Mouse (Mus musculus) hindbrain, embryonic 10.5 days (tissue): ENCODE measurements around the gene Pamr1. TPM values are rescaled to one million over a fixed set of nuclear protein-coding genes. Genes with fewer than 3 reads are reported as not detected.
A peak's percentile ranks its signal among the peaks of the same experiment; 100 is the strongest.

Experiments
- DNase-seq: peaks from one replicate; pipeline ENCODE4 v3.0.0-alpha.2; 2017; ENCODE audit warnings: low spot score
- H3K27ac ChIP-seq: fragments of 300-500 bp; sonication (generic); 2 replicates; pipeline ENCODE4 v1.5.1; 2016; ENCODE audit warnings: mild to moderate bottlenecking, moderate library complexity
- H3K27me3 ChIP-seq: fragments of 300-500 bp; sonication (generic); 2 replicates; pipeline ENCODE4 v1.6.1; 2016; ENCODE audit warnings: mild to moderate bottlenecking; ENCODE audit not compliant: poor library complexity, insufficient read depth, severe bottlenecking
- H3K36me3 ChIP-seq: fragments of 300-500 bp; sonication (generic); 2 replicates; pipeline ENCODE4 v1.6.1; 2016; ENCODE audit warnings: mild to moderate bottlenecking, moderate library complexity
- H3K4me1 ChIP-seq: fragments of 300-500 bp; sonication (generic); replicated peaks from 2 replicates; pipeline ENCODE4 v1.6.1; 2016; ENCODE audit warnings: mild to moderate bottlenecking
- H3K4me3 ChIP-seq: fragments of 300-500 bp; sonication (generic); 2 replicates; pipeline ENCODE4 v1.5.1; 2016; ENCODE audit warnings: mild to moderate bottlenecking, moderate library complexity
- H3K9me3 ChIP-seq: fragments of 300-500 bp; sonication (generic); 2 replicates; pipeline ENCODE4 v1.6.1; 2016; ENCODE audit warnings: mild to moderate bottlenecking, moderate library complexity
- WGBS: fragments of 180-500 bp; shearing (Covaris S2); methylation state at CpG from one replicate; pipeline ENCODE4 v1.1.7; 2016; 5-methylcytosine and 5-hydroxymethylcytosine counted together
- polyA plus RNA-seq: library from polyadenylated mRNA; unstranded; fragments of >200 nt; fragmentation: Nextera tagmentation; extraction: Ambion mirVana; gene quantifications from 2 replicates; pipeline ENCODE4 v1.2.1, GENCODE M21; 2016

Gene Pamr1
- polyA plus RNA-seq, 1 experiment from 2014 or later = 0.68 TPM

GRCm38 (mm10) chr2:102552095-102552537 lies 2.3 kb downstream of the Pamr1 start:
- Histone ChIP-seq H3K27ac (no peak overlapping the region), H3K4me3 (no peak overlapping the region), H3K9me3 (no peaks in the 10 kb centered on the region), H3K4me1 (peaks cover 21% of the 10 kb centered on the region), H3K36me3 (no peaks in the 10 kb centered on the region), H3K27me3 (peaks cover 35% of the 10 kb centered on the region)
- DNase-seq = no peak
- WGBS = 58% methylated on average over 5 of the region's 5 CpGs

- Histone ChIP-seq H3K9me3 (no peaks in the 10 kb centered on the region), H3K27me3 (no peaks in the 10 kb centered on the region), H3K27ac (no peak overlapping the region), H3K4me1 (no peaks in the 10 kb centered on the region), H3K36me3 (no peaks in the 10 kb centered on the region), H3K4me3 (no peak overlapping the region)
- 81% methylated on average over 4 of the region's 4 CpGs for WGBS
- no peak for DNase-seq
Measured at GRCm38 (mm10) chr2:102557085-102557484, 7.3 kb downstream of the Pamr1 start.

- Histone ChIP-seq H3K4me1 (no peaks in the 10 kb centered on the region), H3K27me3 (no peaks in the 10 kb centered on the region), H3K36me3 (no peaks in the 10 kb centered on the region), H3K4me3 (no peak overlapping the region), H3K9me3 (no peaks in the 10 kb centered on the region), H3K27ac (no peak overlapping the region)
- WGBS = 77% methylated on average over 12 of the region's 12 CpGs
- no peak for DNase-seq
Measured at GRCm38 (mm10) chr2:102558965-102559364, 9.2 kb downstream of the Pamr1 start.

GRCm38 (mm10) chr2:102563848-102564247 lies 14.0 kb downstream of the Pamr1 start:
- DNase-seq = no peak
- no peak overlapping the region for H3K4me3 ChIP-seq
- H3K4me1 ChIP-seq = no peaks in the 10 kb centered on the region
- no peaks in the 10 kb centered on the region for H3K9me3 ChIP-seq
- no peaks in the 10 kb centered on the region for H3K27me3 ChIP-seq
- no peak overlapping the region for H3K27ac ChIP-seq
- H3K36me3 ChIP-seq = no peaks in the 10 kb centered on the region
- WGBS = 76% methylated on average over 1 of the region's 1 CpGs

- H3K9me3 ChIP-seq = no peaks in the 10 kb centered on the region
- no peak overlapping the region for H3K4me3 ChIP-seq
- peaks cover 4% of the 10 kb centered on the region; the same call in 1 of the 2 replicates for H3K4me1 ChIP-seq
- no peaks in the 10 kb centered on the region for H3K36me3 ChIP-seq
- no peaks in the 10 kb centered on the region for H3K27me3 ChIP-seq
- WGBS = 86% methylated on average over 4 of the region's 4 CpGs
- H3K27ac ChIP-seq = no peak overlapping the region
- no peak for DNase-seq
Measured at GRCm38 (mm10) chr2:102579248-102579647, 29.4 kb downstream of the Pamr1 start.

- peak; percentile 45 for DNase-seq
- WGBS = 40% methylated on average over 2 of the region's 2 CpGs
Measured at GRCm38 (mm10) chr2:102589977-102590376, 40.2 kb downstream of the Pamr1 start.

GRCm38 (mm10) chr2:102594535-102594934 lies 44.7 kb downstream of the Pamr1 start:
- Histone ChIP-seq H3K27ac (no peak overlapping the region), H3K27me3 (0 out of 2 replicates have a peak, but pooled peaks cover 4% of the 10 kb centered on the region), H3K4me1 (peaks cover 8% of the 10 kb centered on the region), H3K4me3 (no peak overlapping the region), H3K36me3 (no peaks in the 10 kb centered on the region), H3K9me3 (no peaks in the 10 kb centered on the region)
- WGBS = 78% methylated on average over 1 of the region's 1 CpGs
- DNase-seq = no peak

More at GRCm38 (mm10) chr2:102589977-102590376, 40.2 kb downstream of the Pamr1 start:
- Histone ChIP-seq H3K9me3 (no peaks in the 10 kb centered on the region), H3K4me3 (no peak overlapping the region), H3K36me3 (no peaks in the 10 kb centered on the region), H3K27me3 (no peaks in the 10 kb centered on the region), H3K27ac (no peak overlapping the region), H3K4me1 (no peaks in the 10 kb centered on the region)

GRCm38 (mm10) chr2:102595395-102596130 lies 45.8 kb downstream of the Pamr1 start:
- H3K27ac ChIP-seq = no peak overlapping the region
- H3K27me3 ChIP-seq = 0 out of 2 replicates have a peak, but pooled peaks cover 4% of the 10 kb centered on the region
- H3K4me1 ChIP-seq = peaks cover 12% of the 10 kb centered on the region
- H3K4me3 ChIP-seq = no peak overlapping the region
- WGBS = 94% methylated on average over 10 of the region's 10 CpGs
- no peak for DNase-seq
- no peaks in the 10 kb centered on the region for H3K36me3 ChIP-seq
- no peaks in the 10 kb centered on the region for H3K9me3 ChIP-seq

- H3K4me3 ChIP-seq = no peak overlapping the region
- no peak for DNase-seq
- no peaks in the 10 kb centered on the region for H3K36me3 ChIP-seq
- H3K27me3 ChIP-seq = 0 out of 2 replicates have a peak, but pooled peaks cover 4% of the 10 kb centered on the region
- no peaks in the 10 kb centered on the region for H3K9me3 ChIP-seq
- peaks cover 12% of the 10 kb centered on the region for H3K4me1 ChIP-seq
- H3K27ac ChIP-seq = peak overlapping the region; percentile 45
- WGBS = 40% methylated on average over 2 of the region's 2 CpGs
Measured at GRCm38 (mm10) chr2:102598911-102599721, 49.3 kb downstream of the Pamr1 start.

GRCm38 (mm10) chr2:102600516-102600915 lies 50.7 kb downstream of the Pamr1 start:
- H3K4me1 ChIP-seq = peaks cover 12% of the 10 kb centered on the region
- DNase-seq = no peak
- WGBS = 85% methylated on average over 4 of the region's 4 CpGs

GRCm38 (mm10) chr2:102610485-102610884 lies 60.7 kb downstream of the Pamr1 start:
- H3K27me3 ChIP-seq = no peaks in the 10 kb centered on the region
- H3K27ac ChIP-seq = no peak overlapping the region
- no peak for DNase-seq
- H3K4me3 ChIP-seq = no peak overlapping the region
- no peaks in the 10 kb centered on the region for H3K9me3 ChIP-seq
- no peaks in the 10 kb centered on the region for H3K4me1 ChIP-seq
- H3K36me3 ChIP-seq = no peaks in the 10 kb centered on the region
- 96% methylated on average over 4 of the region's 4 CpGs for WGBS

More at GRCm38 (mm10) chr2:102600516-102600915, 50.7 kb downstream of the Pamr1 start:
- Histone ChIP-seq H3K27ac (no peak overlapping the region), H3K36me3 (no peaks in the 10 kb centered on the region), H3K4me3 (no peak overlapping the region), H3K9me3 (no peaks in the 10 kb centered on the region), H3K27me3 (0 out of 2 replicates have a peak, but pooled peaks cover 4% of the 10 kb centered on the region)

GRCm38 (mm10) chr2:102616637-102617036 lies 66.8 kb downstream of the Pamr1 start:
- Histone ChIP-seq H3K4me1 (0 out of 2 replicates have a peak, but pooled peaks cover 7% of the 10 kb centered on the region), H3K9me3 (no peaks in the 10 kb centered on the region), H3K36me3 (no peaks in the 10 kb centered on the region), H3K4me3 (no peak overlapping the region), H3K27me3 (no peaks in the 10 kb centered on the region), H3K27ac (no peak overlapping the region)
- 79% methylated on average over 2 of the region's 2 CpGs for WGBS
- DNase-seq = no peak
